Mouse (Mus musculus) liver, embryonic 14.5 days (tissue): ENCODE results near the gene Mgl2.

Experiments
- CTCF ChIP-seq: IDR thresholded peaks from 2 replicates; pipeline ENCODE4 v1.5.1; 2016; ENCODE audit warnings: antibody characterized with exemption, low read depth, control low read depth
- EP300 ChIP-seq: IDR thresholded peaks from 2 replicates; pipeline ENCODE4 v1.6.1; 2016; ENCODE audit warnings: antibody characterized with exemption, low read depth

DNA sequence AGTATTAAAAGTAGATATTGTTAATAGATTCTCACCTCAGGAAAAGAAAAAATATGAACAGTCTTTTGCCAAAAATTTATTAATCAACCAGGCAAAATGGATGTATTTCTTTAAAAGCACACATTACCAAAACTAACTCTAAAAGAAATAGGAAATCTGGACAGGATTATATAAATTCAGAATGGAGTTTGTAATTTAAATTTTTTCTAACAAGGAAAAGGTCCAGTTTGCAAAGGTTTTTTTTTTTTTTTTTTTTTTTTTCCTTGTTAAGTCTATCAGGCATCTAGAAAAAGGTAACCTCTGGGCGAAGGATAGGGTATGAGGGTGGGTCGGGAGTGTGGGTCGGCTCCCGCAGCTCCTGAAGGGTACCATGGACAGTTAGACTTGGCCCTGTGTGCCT is 50.4 kb downstream of the Mgl2 start:
- TF ChIP-seq EP300, result no peak
- no peak for TF ChIP-seq CTCF
